Mouse (Mus musculus) neutrophil, adult 65 days (primary cell): ENCODE results near the gene Gm2022. TPM values are rescaled to one million over a fixed set of nuclear protein-coding genes. Genes with fewer than 3 reads are reported as not detected.

Experiments used
- total RNA-seq: library from RNA; stranded (reverse); gene quantifications from 2 replicates; pipeline ENCODE4 v1.2.4, GENCODE M21; 2023

Gm2022 gene
- total RNA-seq, result not detected in 2 replicates

GRCm38 (mm10) chr12:87895070-87895469, at the start of gene Gm2022:
Gene Gm2022 (plus strand): TSS chr12:87895370.

GRCm38 (mm10) chr12:87873772-87874171, 21.4 kb upstream of the Gm2022 start, which contains the start of gene Gm2016:
Gene Gm2016 (plus strand): TSS chr12:87874072.

GRCm38 (mm10) chr12:87919721-87920120, 24.6 kb downstream of the Gm2022 start, which contains the start of gene Gm2035:
Gene Gm2035 (minus strand): TSS chr12:87919857.

Other genes starting within 250 kb of the Gm2022 start
- not detected in 2 replicates for gene Gm21319, start 119.6 kb upstream of the Gm2022 start, total RNA-seq
- not detected in 2 replicates for gene Gm21936, start 99.9 kb upstream of the Gm2022 start, total RNA-seq
- not detected in 2 replicates for gene BB287469, start 78.8 kb upstream of the Gm2022 start, total RNA-seq
- not detected in 2 replicates for gene Gm2001, start 53.0 kb upstream of the Gm2022 start, total RNA-seq
- not detected in 2 replicates for gene Gm2016, start 21.3 kb upstream of the Gm2022 start, total RNA-seq
- gene Gm2035, start 24.5 kb downstream of the Gm2022 start, total RNA-seq, result not detected in 2 replicates
- not detected in 2 replicates for gene Gm2042, start 58.7 kb downstream of the Gm2022 start, total RNA-seq
- not detected in 2 replicates for gene Gm2075, start 116.5 kb downstream of the Gm2022 start, total RNA-seq
- gene Gm6803, start 123.4 kb downstream of the Gm2022 start, total RNA-seq, result not detected in 2 replicates
- gene Gm2056, start 131.6 kb downstream of the Gm2022 start, total RNA-seq, result not detected in 2 replicates
- not detected in 2 replicates for gene Gm16368, start 188.3 kb downstream of the Gm2022 start, total RNA-seq